Mouse (Mus musculus) stomach, postnatal 0 days (tissue): ENCODE data around the gene Nif3l1. TPM values are rescaled to one million over a fixed set of nuclear protein-coding genes. Genes with fewer than 3 reads are reported as not detected.

Experiments
- ATAC-seq: fragments of 200-750 bp; cut with Nextera tagmentation; 2 replicates; pipeline ENCODE4 v1.8.0; 2017; ENCODE audit not compliant: low FRiP score, low TSS enrichment
- DNase-seq: peaks from one replicate; pipeline ENCODE4 v3.0.0-alpha.2; 2016; ENCODE audit warnings: low spot score
- H3K27ac ChIP-seq: fragments of 300-500 bp; sonication (generic); replicated peaks from 2 replicates; pipeline ENCODE4 v1.5.1; 2014; ENCODE audit warnings: mild to moderate bottlenecking, control low read depth
- H3K27me3 ChIP-seq: fragments of 300-500 bp; sonication (generic); 2 replicates; pipeline ENCODE4 v1.6.1; 2014; ENCODE audit warnings: low read length; ENCODE audit not compliant: control insufficient read depth, insufficient read depth
- H3K36me3 ChIP-seq: fragments of 300-500 bp; sonication (generic); 2 replicates; pipeline ENCODE4 v1.6.1; 2014; ENCODE audit warnings: low read length, mixed read lengths; ENCODE audit not compliant: control insufficient read depth, insufficient read depth
- H3K4me1 ChIP-seq: fragments of 300-500 bp; sonication (generic); replicated peaks from 2 replicates; pipeline ENCODE4 v1.6.1; 2014; ENCODE audit warnings: antibody characterized with exemption; ENCODE audit not compliant: control insufficient read depth, insufficient read depth
- H3K4me2 ChIP-seq: fragments of 300-500 bp; sonication (generic); replicated peaks from 2 replicates; pipeline ENCODE4 v1.6.1; 2014; ENCODE audit warnings: low read depth, mild to moderate bottlenecking, control low read depth, moderate library complexity
- H3K4me3 ChIP-seq: fragments of 300-500 bp; sonication (generic); 2 replicates; pipeline ENCODE4 v1.5.1; 2014; ENCODE audit warnings: low read depth, low read length, control low read depth
- H3K9ac ChIP-seq: fragments of 300-500 bp; sonication (generic); 2 replicates; pipeline ENCODE4 v1.6.1; 2014; ENCODE audit warnings: mild to moderate bottlenecking, low read length, control low read depth, mixed read lengths
- H3K9me3 ChIP-seq: fragments of 300-500 bp; sonication (generic); 2 replicates; pipeline ENCODE4 v1.6.1; 2016; ENCODE audit warnings: low read length; ENCODE audit not compliant: control insufficient read depth
- CTCF ChIP-seq: IDR thresholded peaks from 2 replicates; pipeline ENCODE4 v1.5.1; 2016; ENCODE audit warnings: antibody characterized with exemption, low read depth, mild to moderate bottlenecking, moderate library complexity
- EP300 ChIP-seq: optimal IDR thresholded peaks from 2 replicates; pipeline ENCODE3; 2016; ENCODE audit warnings: antibody characterized with exemption
- WGBS: fragments of 180-500 bp; shearing (Covaris S2); extraction: QIAGEN DNeasy Blood & Tissue Kit; methylation state at CpG from one replicate; pipeline ENCODE4 v1.1.7; 2014; 5-methylcytosine and 5-hydroxymethylcytosine counted together
- polyA plus RNA-seq: library from polyadenylated mRNA; unstranded; fragments of >200 nt; fragmentation: Nextera tagmentation; extraction: Ambion mirVana; gene quantifications from 2 replicates; pipeline ENCODE4 v1.2.1, GENCODE M21; 2015

Gene Nif3l1
- polyA plus RNA-seq, 1 experiment from 2014 or later, result 20.9 TPM

- peak within 1 kb of the TSS; percentile 87 for H3K4me2 ChIP-seq
- WGBS, result under 1% methylated on average over 57 of the region's 64 CpGs
Measured at GRCm38 (mm10) chr1:58504577-58505254, 59.8 kb downstream of the Nif3l1 start, which contains the start of gene Orc2. TSS of gene Orc2 (minus strand) at chr1:58505109.

DNA sequence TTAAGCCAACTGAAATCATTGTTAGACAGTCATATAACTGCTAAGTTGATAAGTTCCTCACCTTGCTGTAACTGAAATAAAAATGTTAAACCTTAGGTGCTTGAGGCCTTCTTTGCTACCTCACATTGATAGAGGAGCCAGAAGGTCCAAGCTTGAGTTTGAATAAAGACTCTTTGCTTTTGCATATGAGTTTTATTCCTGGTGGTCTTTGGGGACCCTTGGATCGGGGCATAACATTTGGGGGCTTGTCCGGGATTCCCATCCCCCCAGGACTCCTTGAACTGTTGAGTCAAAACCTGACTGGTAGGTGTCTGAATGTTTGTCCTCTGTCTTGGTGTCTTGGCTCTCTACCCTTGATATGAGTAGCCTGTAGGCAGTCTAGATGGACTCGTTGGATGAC lies 62.3 kb downstream of the Nif3l1 start:
- no peak overlapping the region for H3K4me3 ChIP-seq
- WGBS, result 99% methylated on average over 3 of the region's 3 CpGs
- no peak overlapping the region for H3K9ac ChIP-seq
- H3K4me2 ChIP-seq, result no peak overlapping the region
- TF ChIP-seq EP300 (no peak), CTCF (no peak)
- H3K27ac ChIP-seq, result no peak overlapping the region
- no peaks in the 10 kb centered on the region for H3K36me3 ChIP-seq
- H3K4me1 ChIP-seq, result peaks cover 9% of the 10 kb centered on the region; the same call in 1 of the 2 replicates
- ATAC-seq, result no peak
- peaks cover 12% of the 10 kb centered on the region for H3K9me3 ChIP-seq
- DNase-seq, result no peak
- H3K27me3 ChIP-seq, result no peaks in the 10 kb centered on the region

More at GRCm38 (mm10) chr1:58504577-58505254, 59.8 kb downstream of the Nif3l1 start, which contains the start of gene Orc2:
- Histone ChIP-seq H3K27me3 (no peaks in the 10 kb centered on the region), H3K4me1 (peaks cover 9% of the 10 kb centered on the region; the same call in 1 of the 2 replicates), H3K27ac (peak within 1 kb of the TSS; percentile 88), H3K4me3 (peak within 1 kb of the TSS; percentile 91), H3K9ac (peak within 1 kb of the TSS; percentile 90), H3K36me3 (peaks cover 3% of the 10 kb centered on the region; the same call in 1 of the 2 replicates), H3K9me3 (peaks cover 12% of the 10 kb centered on the region)
- TF ChIP-seq CTCF (no peak), EP300 (peak; percentile 70)
- DNase-seq, result peak; percentile 93
- peak; percentile 100 for ATAC-seq

Other genes starting within 250 kb of the Nif3l1 start
- gene Aox4, start 234.8 kb upstream of the Nif3l1 start, polyA plus RNA-seq, result 24.8 and 26.3 TPM in 2 replicates
- 0.01 and 0.04 TPM in 2 replicates for gene Aox2, start 166.8 kb upstream of the Nif3l1 start, polyA plus RNA-seq
- gene Bzw1, start 52.3 kb upstream of the Nif3l1 start, polyA plus RNA-seq, result 192 and 230 TPM in 2 replicates
- gene Clk1, start 21.1 kb upstream of the Nif3l1 start, polyA plus RNA-seq, result 107 and 111 TPM in 2 replicates
- 29.3 and 32.8 TPM in 2 replicates for gene Ppil3, start 335 bp downstream of the Nif3l1 start, polyA plus RNA-seq
- gene Orc2, start 60.0 kb downstream of the Nif3l1 start, polyA plus RNA-seq, result 10.6 and 11.6 TPM in 2 replicates
- gene Fam126b, start 141.2 kb downstream of the Nif3l1 start, polyA plus RNA-seq, result 4.4 and 5.4 TPM in 2 replicates
- 199 and 217 TPM in 2 replicates for gene Ndufb3, start 141.2 kb downstream of the Nif3l1 start, polyA plus RNA-seq